11 mouse cellular contexts compared by ENCODE assay signal in genomic region chr19:53263859-53264733, GRCm38 (mm10). TPM values are rescaled to one million over a fixed set of nuclear protein-coding genes. Genes with fewer than 3 reads are reported as not detected.
DNase-seq lines count a peak whose midpoint lies in the region; ATAC-seq and TF ChIP-seq lines count a peak whose summit lies in the region.
"Had no signal": no experiment of that assay in that cellular context is flagged by ENCODE, and none has a peak within 500 bp of the region (broad histone marks: within the 10 kb centered on the region; RNA-seq: fewer than 3 reads in every experiment).

No protein-coding gene starts in this region.

- no peak for TF ChIP-seq CTCF in testis, adult 2 months (IDR thresholded peaks at IDR 0.05; ENCODE audit: control insufficient read depth, insufficient read depth, insufficient replicate concordance, low read depth, low read length)
- TF ChIP-seq CTCF in left cerebral cortex, adult 2 months (IDR thresholded peaks at IDR 0.05): no peak

- H3K27me3 ChIP-seq in testis, adult 2 months (ENCODE audit: control insufficient read depth, insufficient read depth, low read length): no peaks in the 10 kb centered on the region
- 0 out of 2 replicates have a peak, but pooled peaks cover 4% of the 10 kb centered on the region for H3K27me3 ChIP-seq in embryonic facial prominence, embryonic 10.5 days (replicated peaks; ENCODE audit: low read depth, poor library complexity, severe bottlenecking)
- H3K27me3 ChIP-seq in limb, embryonic 12.5 days: no peaks in the 10 kb centered on the region
- no peaks in the 10 kb centered on the region for H3K27me3 ChIP-seq in neural tube, embryonic 14.5 days (ENCODE audit: control insufficient read depth, insufficient read depth, low read length)
- no peaks in the 10 kb centered on the region for H3K27me3 ChIP-seq in kidney, embryonic 14.5 days (ENCODE audit: control insufficient read depth, insufficient read depth, low read length)

- WGBS in embryonic facial prominence, embryonic 10.5 days: 41% methylated on average over 23 of the region's 23 CpGs
- 39% methylated on average over 23 of the region's 23 CpGs for WGBS in limb, embryonic 12.5 days
- WGBS in neural tube, embryonic 14.5 days: 22% methylated on average over 22 of the region's 23 CpGs
- 42% methylated on average over 21 of the region's 23 CpGs for WGBS in kidney, embryonic 14.5 days

- H3K9me3 ChIP-seq in embryonic facial prominence, embryonic 10.5 days: no peaks in the 10 kb centered on the region
- H3K9me3 ChIP-seq in limb, embryonic 12.5 days: no peaks in the 10 kb centered on the region
- H3K9me3 ChIP-seq in neural tube, embryonic 14.5 days (ENCODE audit: control insufficient read depth, low read length): no peaks in the 10 kb centered on the region
- H3K9me3 ChIP-seq in kidney, embryonic 14.5 days (ENCODE audit: control insufficient read depth, low read length): no peaks in the 10 kb centered on the region

- no peaks in the 10 kb centered on the region for H3K36me3 ChIP-seq in testis, adult 2 months (ENCODE audit: control insufficient read depth, insufficient read depth, low read length)
- no peaks in the 10 kb centered on the region for H3K36me3 ChIP-seq in embryonic facial prominence, embryonic 10.5 days (replicated peaks)
- no peaks in the 10 kb centered on the region for H3K36me3 ChIP-seq in limb, embryonic 12.5 days
- H3K36me3 ChIP-seq in neural tube, embryonic 14.5 days (ENCODE audit: control insufficient read depth, insufficient read depth, low read length): no peaks in the 10 kb centered on the region
- H3K36me3 ChIP-seq in kidney, embryonic 14.5 days (ENCODE audit: control insufficient read depth, insufficient read depth, low read length): no peaks in the 10 kb centered on the region

- H3K9ac ChIP-seq in limb, embryonic 12.5 days (replicated peaks): no peak overlapping the region
- no peak overlapping the region for H3K9ac ChIP-seq in neural tube, embryonic 14.5 days (replicated peaks; ENCODE audit: low read depth, low read length)
- no peak overlapping the region for H3K9ac ChIP-seq in kidney, embryonic 14.5 days (ENCODE audit: low read depth, low read length)

- ATAC-seq in limb, embryonic 12.5 days (ENCODE audit: insufficient number of reproducible peaks, insufficient read depth, low FRiP score, low TSS enrichment, low read depth): no peak
- ATAC-seq in neural tube, embryonic 14.5 days (ENCODE audit: low read depth): no peak
- ATAC-seq in kidney, embryonic 14.5 days (ENCODE audit: low FRiP score, low TSS enrichment): no peak
- ATAC-seq: Patski had no signal

- peaks cover 6% of the 10 kb centered on the region for H3K4me1 ChIP-seq in testis, adult 2 months (ENCODE audit: control insufficient read depth, insufficient read depth, low read length)
- H3K4me1 ChIP-seq in embryonic facial prominence, embryonic 10.5 days: peaks cover 30% of the 10 kb centered on the region
- H3K4me1 ChIP-seq in limb, embryonic 12.5 days (replicated peaks): peaks cover 14% of the 10 kb centered on the region
- peaks cover 9% of the 10 kb centered on the region for H3K4me1 ChIP-seq in neural tube, embryonic 14.5 days (ENCODE audit: control insufficient read depth, insufficient read depth, low read length)
- H3K4me1 ChIP-seq in kidney, embryonic 14.5 days (ENCODE audit: control insufficient read depth, insufficient read depth, low read length): no peaks in the 10 kb centered on the region

- intact Hi-C loops in left cerebral cortex, adult 2 months (cut with DNase I): no loop called here

- TF ChIP-seq POLR2A in testis, adult 2 months (IDR thresholded peaks at IDR 0.05; ENCODE audit: control insufficient read depth, low read depth, low read length): no peak

- peak overlapping the region; percentile 20 for H3K4me2 ChIP-seq in limb, embryonic 12.5 days
- peak overlapping the region; percentile 32 for H3K4me2 ChIP-seq in neural tube, embryonic 14.5 days (ENCODE audit: low read depth, low read length)
- no peak overlapping the region for H3K4me2 ChIP-seq in kidney, embryonic 14.5 days (replicated peaks; ENCODE audit: low read depth, low read length)

- no peak overlapping the region for H3K27ac ChIP-seq in testis, adult 2 months (ENCODE audit: control insufficient read depth, insufficient read depth, low read depth, low read length)
- peak overlapping the region; percentile 24 for H3K27ac ChIP-seq in embryonic facial prominence, embryonic 10.5 days (replicated peaks)
- H3K27ac ChIP-seq in limb, embryonic 12.5 days: no peak overlapping the region
- H3K27ac ChIP-seq in neural tube, embryonic 14.5 days (ENCODE audit: low read depth, low read length): no peak overlapping the region
- H3K27ac ChIP-seq in left cerebral cortex, adult 2 months: no peak overlapping the region
- no peak overlapping the region for H3K27ac ChIP-seq in kidney, embryonic 14.5 days (ENCODE audit: low read depth, low read length)

- peak overlapping the region; percentile 25 for H3K4me3 ChIP-seq in testis, adult 2 months (ENCODE audit: control insufficient read depth, low read depth, low read length)
- H3K4me3 ChIP-seq in embryonic facial prominence, embryonic 10.5 days: peak overlapping the region; percentile 25
- H3K4me3 ChIP-seq in limb, embryonic 12.5 days (replicated peaks): no peak overlapping the region
- H3K4me3 ChIP-seq in neural tube, embryonic 14.5 days (ENCODE audit: low read depth, low read length): no peak overlapping the region
- H3K4me3 ChIP-seq in left cerebral cortex, adult 2 months: no peak overlapping the region
- H3K4me3 ChIP-seq in kidney, embryonic 14.5 days (ENCODE audit: low read length): no peak overlapping the region
- H3K4me3 ChIP-seq: myocyte had no signal

- no peak for DNase-seq in testis, postnatal 14 days (ENCODE audit: low spot score)
- no peak for DNase-seq in embryonic facial prominence, embryonic 10.5 days (ENCODE audit: low spot score)
- no peak for DNase-seq in left cerebral cortex, adult 2 months (ENCODE audit: extremely low spot score in 1 of 2, low spot score in 2 of 2)
- DNase-seq in layer of hippocampus, postnatal 25 days (ENCODE audit: extremely low spot score in 1 of 2, low spot score in 1 of 2): no peak
- DNase-seq: kidney, adult 11 months had no signal

RNA-seq across cellular contexts. Expression of gene Mxi1, which starts 46.2 kb away (rescaled TPM):
- 54.8 and 55.6 TPM in 2 replicates for polyA plus RNA-seq in testis, adult 2 months (2012; rRNA removed)
- polyA plus RNA-seq in embryonic facial prominence, embryonic 10.5 days (2016; fragmentation: Nextera tagmentation; extraction: Ambion mirVana): 29.2 and 33.0 TPM in 2 replicates
- polyA plus RNA-seq in limb, embryonic 12.5 days (2016; fragmentation: Nextera tagmentation; extraction: Ambion mirVana): 45.5 and 46.6 TPM in 2 replicates
- 41.8 and 57.5 TPM in 2 replicates for polyA plus RNA-seq in neural tube, embryonic 14.5 days (2014; fragmentation: Nextera tagmentation; extraction: Ambion mirVana)
- 10 to 100 TPM; 85.3 to 89.6 TPM for total RNA-seq in left cerebral cortex, adult 2 months (2021)
- total RNA-seq in layer of hippocampus, postnatal 25 days (2021): 10 to 100 TPM; 57.7 to 68.2 TPM
- polyA plus RNA-seq in kidney, embryonic 14.5 days (2014; fragmentation: Nextera tagmentation; extraction: Ambion mirVana): 31.0 and 42.5 TPM in 2 replicates

Comparison
In these comparisons a context has a peak if more than half of its experiments do, and no peak if none do; other contexts are left out.
1. H3K4me3 ChIP-seq: peak in testis, adult 2 months (single experiment) and embryonic facial prominence, embryonic 10.5 days (single experiment); none in limb, embryonic 12.5 days (single experiment), neural tube, embryonic 14.5 days (single experiment), left cerebral cortex, adult 2 months (single experiment) and kidney, embryonic 14.5 days (single experiment).